Mouse (Mus musculus): Measurements from ENCODE around the gene Col19a1.

Gene Col19a1

DNA sequence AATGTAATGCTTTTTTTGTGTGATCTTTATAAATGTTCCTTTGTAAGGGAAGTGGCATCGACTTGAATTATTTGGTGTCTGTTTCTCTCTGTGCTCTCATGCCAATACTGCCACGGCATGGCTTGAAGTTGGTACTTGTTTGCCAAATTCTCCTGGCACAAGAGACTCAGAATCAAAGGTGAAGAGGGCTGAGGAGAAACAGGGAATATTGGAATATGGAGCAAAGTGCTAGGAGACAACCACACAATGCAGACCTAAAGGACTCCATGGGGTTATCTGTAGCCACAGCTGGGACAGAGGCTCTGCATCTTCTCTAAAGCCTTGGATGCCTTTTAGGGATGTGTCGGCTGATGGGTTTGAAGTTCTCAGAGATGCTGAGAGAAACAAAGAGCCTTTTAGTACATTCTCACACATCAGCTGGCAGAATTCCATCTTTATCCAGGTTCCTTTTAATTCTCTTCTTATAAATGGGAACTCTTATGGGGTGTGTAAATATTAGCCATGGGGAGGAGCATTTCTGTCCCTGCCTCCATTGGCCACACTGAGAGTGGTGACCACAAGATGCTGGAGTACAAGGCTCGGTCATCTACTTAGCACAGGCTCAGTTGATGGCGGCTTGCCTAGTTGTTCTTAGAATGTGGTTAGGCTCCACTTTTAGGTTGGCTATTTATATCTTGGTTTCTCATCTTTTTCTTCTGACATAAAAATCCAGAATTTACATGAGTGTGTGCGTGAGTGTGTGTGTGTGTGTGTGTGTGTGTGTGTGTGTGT, 360.1 kb downstream of the Col19a1 start:
- in situ Hi-C loops (cut with MboI) = no loop called here

DNA sequence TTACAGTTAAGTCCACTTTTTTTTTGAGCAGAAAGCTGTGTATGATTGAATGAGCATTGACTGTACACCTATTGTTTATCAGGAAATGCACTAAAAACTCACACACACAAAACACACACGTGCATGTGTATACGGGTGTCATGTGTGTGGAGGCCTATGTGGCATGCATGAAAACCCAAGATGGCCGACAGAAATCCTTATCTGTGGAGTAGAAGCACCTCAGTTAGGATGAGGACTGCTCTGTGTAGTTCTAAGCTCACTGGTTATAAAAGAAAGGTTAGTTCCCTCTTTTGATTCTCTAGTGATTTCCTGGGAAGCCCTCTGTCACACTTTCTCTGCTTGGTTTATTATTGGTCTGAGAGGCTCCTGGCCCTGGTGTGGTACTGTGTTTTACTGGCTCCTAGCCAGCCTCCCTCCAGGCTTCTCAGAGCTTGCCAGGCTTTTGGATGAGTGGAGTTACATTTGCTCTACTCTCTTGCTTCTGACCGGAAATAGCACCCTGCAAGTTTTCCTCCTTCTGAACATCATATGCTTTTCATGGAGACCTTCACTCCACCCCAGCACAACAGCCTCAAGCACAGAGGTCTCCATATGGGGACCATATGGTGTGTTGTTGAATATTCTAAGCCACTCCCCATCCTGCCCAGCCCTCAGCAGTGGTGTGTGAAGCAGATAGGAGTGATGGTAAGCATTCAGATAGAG, 361.3 kb downstream of the Col19a1 start:
- in situ Hi-C loops (cut with MboI) = no loop called here

DNA sequence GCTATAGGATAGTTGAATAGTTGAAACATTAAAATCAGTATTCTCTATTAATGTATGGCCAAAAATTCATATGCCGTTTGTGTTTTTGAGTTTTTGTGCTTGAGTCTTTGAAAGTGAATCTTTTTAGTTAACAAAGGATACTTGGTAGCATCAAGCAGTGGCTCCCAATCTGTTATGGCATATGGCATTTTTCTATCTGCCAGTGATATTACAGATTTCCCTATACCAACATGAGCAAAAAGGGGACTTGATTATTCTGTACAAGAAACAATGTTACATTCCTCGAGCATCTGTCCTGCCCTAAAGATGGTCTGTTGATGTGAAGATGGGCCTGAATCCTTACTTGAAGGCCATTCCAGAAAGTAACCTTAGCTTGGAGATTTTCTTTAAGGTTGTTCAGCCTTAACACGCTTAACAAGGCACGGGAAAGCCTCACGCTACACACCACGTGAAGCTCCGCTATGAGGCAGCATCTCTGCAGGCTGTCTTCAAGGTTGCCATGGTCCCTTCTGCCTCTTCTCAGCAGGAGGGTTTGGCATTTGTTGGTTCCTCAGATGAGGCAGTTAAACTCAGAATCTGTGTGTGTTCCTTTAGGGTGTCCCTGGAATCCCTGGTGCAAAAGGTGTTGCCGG, 364.2 kb downstream of the Col19a1 start:
- in situ Hi-C loops (cut with MboI) = no loop called here

DNA sequence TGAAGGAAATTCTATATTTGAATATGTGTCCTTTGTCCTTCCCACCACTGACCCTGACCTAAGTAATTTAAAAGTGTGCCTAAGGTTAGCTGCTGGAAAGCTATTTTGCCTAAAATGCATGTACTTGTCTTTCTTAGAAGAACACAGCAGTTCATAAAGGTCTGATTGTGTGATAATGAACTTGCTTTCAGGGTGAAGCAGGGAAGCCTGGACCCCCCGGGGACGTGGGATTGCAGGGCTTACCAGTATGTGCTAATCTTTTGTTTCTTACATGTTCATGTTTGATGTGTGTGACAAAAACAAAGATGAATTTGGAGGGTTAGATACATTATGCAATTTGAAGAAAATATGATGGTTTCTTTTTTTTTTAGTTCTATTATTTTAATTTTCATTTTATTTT, 365.0 kb downstream of the Col19a1 start:
- in situ Hi-C loops (cut with MboI) = no loop called here

DNA sequence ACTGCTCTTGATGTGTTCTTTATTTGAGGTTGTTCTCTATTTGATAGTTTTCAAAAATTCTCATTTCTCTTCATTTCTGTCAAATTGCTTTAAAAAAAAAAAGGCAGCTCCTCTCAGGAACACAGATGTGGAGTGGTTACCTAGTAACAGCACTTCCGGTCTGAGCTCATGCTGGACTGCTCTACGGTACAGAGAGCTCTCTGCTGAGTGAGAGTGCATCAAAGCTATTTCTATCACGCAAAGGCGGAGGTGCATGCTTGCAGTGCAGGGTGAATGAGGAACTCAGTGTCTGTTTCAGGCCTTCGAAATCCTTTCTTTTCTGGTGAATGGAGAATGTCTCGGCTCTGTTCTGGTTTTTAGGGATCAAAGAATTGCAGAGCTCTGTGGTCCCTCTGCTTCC, 368.2 kb downstream of the Col19a1 start:
- in situ Hi-C loops (cut with MboI) = no loop called here
